In genomic region chr19:9924034-9924768, GRCm38 (mm10) we compare ENCODE assay signal across 19 mouse cellular contexts. TPM values are rescaled to one million over a fixed set of nuclear protein-coding genes. Genes with fewer than 3 reads are reported as not detected.
DNase-seq lines count a peak whose midpoint lies in the region; ATAC-seq and TF ChIP-seq lines count a peak whose summit lies in the region.
"Had no signal": no experiment of that assay in that cellular context is flagged by ENCODE, and none has a peak within 500 bp of the region (broad histone marks: within the 10 kb centered on the region; RNA-seq: fewer than 3 reads in every experiment).

No protein-coding gene starts in this region.

- WGBS in lung, postnatal 0 days = 44% methylated on average over 13 of the region's 13 CpGs
- 50% methylated on average over 13 of the region's 13 CpGs for whole genome bisulfite sequencing in liver, postnatal 0 days (ENCODE audit: insufficient replicate concordance)

- H3K27me3 ChIP-seq in lung, postnatal 0 days (replicated peaks; ENCODE audit: insufficient read depth, low read length) = no peaks in the 10 kb centered on the region
- H3K27me3 ChIP-seq in liver, postnatal 0 days (ENCODE audit: insufficient read depth, low read length) = no peaks in the 10 kb centered on the region
- H3K27me3 ChIP-seq: embryonic facial prominence, embryonic 13.5 days; limb, embryonic 15.5 days; midbrain, embryonic 15.5 days had no signal

- peak; percentile 73 for DNase-seq in heart, adult 11 months
- no peak for DNase-seq in heart, postnatal 4 days
- peak; percentile 10 for DNase-seq in lung, postnatal 0 days (ENCODE audit: low spot score)
- DNase-seq in lung, postnatal 25 days (ENCODE audit: low spot score) = no peak
- DNase-seq in liver, postnatal 0 days = no peak
- no peak for DNase-seq in urinary bladder, postnatal 14 days (ENCODE audit: low spot score)
- no peak for DNase-seq in spleen, postnatal 4 days (ENCODE audit: low spot score in 2 of 2)
- no peak for DNase-seq in kidney, postnatal 4 days
- DNase-seq: adrenal gland, adult 8-10 months; cerebellum, adult 2 months; gastrocnemius, postnatal 14 days; retina, postnatal 1 day; right cerebral cortex, postnatal 4 days; thymus, postnatal 25 days had no signal

- TF ChIP-seq EP300 in lung, postnatal 0 days (IDR thresholded peaks at IDR 0.05) = no peak
- no peak for TF ChIP-seq EP300 in liver, postnatal 0 days (IDR thresholded peaks at IDR 0.05; ENCODE audit: low read depth)

- H3K4me3 ChIP-seq in lung, postnatal 0 days (ENCODE audit: low read depth, low read length) = no peak overlapping the region
- H3K4me3 ChIP-seq in liver, postnatal 0 days (ENCODE audit: low read depth, low read length) = no peak overlapping the region
- H3K4me3 ChIP-seq: embryonic facial prominence, embryonic 13.5 days; limb, embryonic 15.5 days; midbrain, embryonic 15.5 days had no signal

- H3K9ac ChIP-seq in lung, postnatal 0 days (replicated peaks; ENCODE audit: low read depth) = no peak overlapping the region
- H3K9ac ChIP-seq in liver, postnatal 0 days (replicated peaks) = peak overlapping the region; percentile 30; the same call in 1 of the 2 replicates
- H3K9ac ChIP-seq: embryonic facial prominence, embryonic 13.5 days; limb, embryonic 15.5 days; midbrain, embryonic 15.5 days had no signal

- no peaks in the 10 kb centered on the region for H3K4me1 ChIP-seq in lung, postnatal 0 days (ENCODE audit: insufficient read depth, low read depth, low read length)
- H3K4me1 ChIP-seq in liver, postnatal 0 days (ENCODE audit: insufficient read depth) = peaks cover 13% of the 10 kb centered on the region

- peak; percentile 16; the same call in 1 of the 2 replicates for ATAC-seq in lung, postnatal 0 days
- ATAC-seq in liver, postnatal 0 days = peak; percentile 38
- ATAC-seq: inflammation-experienced regulatory T-cells, adult 6 months; midbrain, embryonic 15.5 days had no signal

- no peak overlapping the region for H3K27ac ChIP-seq in lung, postnatal 0 days (ENCODE audit: low read length)
- H3K27ac ChIP-seq in liver, postnatal 0 days (ENCODE audit: low read depth) = peak overlapping the region; percentile 18; the same call in 1 of the 2 replicates
- H3K27ac ChIP-seq: embryonic facial prominence, embryonic 13.5 days; limb, embryonic 15.5 days; macrophage; midbrain, embryonic 15.5 days had no signal

- H3K4me2 ChIP-seq in lung, postnatal 0 days (replicated peaks; ENCODE audit: low read depth, low read length) = no peak overlapping the region
- H3K4me2 ChIP-seq in liver, postnatal 0 days (ENCODE audit: low read depth, low read length) = peak overlapping the region; percentile 55
- H3K4me2 ChIP-seq: embryonic facial prominence, embryonic 13.5 days; limb, embryonic 15.5 days; midbrain, embryonic 15.5 days had no signal

- no peak for TF ChIP-seq CTCF in lung, postnatal 0 days (IDR thresholded peaks at IDR 0.05)
- no peak for TF ChIP-seq CTCF in liver, postnatal 0 days (IDR thresholded peaks at IDR 0.05; ENCODE audit: low read depth)

- H3K9me3 ChIP-seq in lung, postnatal 0 days (ENCODE audit: low read length) = no peaks in the 10 kb centered on the region
- H3K9me3 ChIP-seq in liver, postnatal 0 days (ENCODE audit: low read length) = no peaks in the 10 kb centered on the region
- H3K9me3 ChIP-seq: embryonic facial prominence, embryonic 13.5 days; limb, embryonic 15.5 days; midbrain, embryonic 15.5 days had no signal

- no peaks in the 10 kb centered on the region for H3K36me3 ChIP-seq in lung, postnatal 0 days (ENCODE audit: insufficient read depth, low read length)
- H3K36me3 ChIP-seq in liver, postnatal 0 days (replicated peaks; ENCODE audit: insufficient read depth, low read length) = no peaks in the 10 kb centered on the region
- H3K36me3 ChIP-seq: embryonic facial prominence, embryonic 13.5 days; limb, embryonic 15.5 days; midbrain, embryonic 15.5 days had no signal

RNA-seq across cellular contexts. Expression of gene Incenp, which starts 24.9 kb away (rescaled TPM):
- total RNA-seq in heart, postnatal 4 days (2021) = 10 to 100 TPM; 66.8 to 68.2 TPM
- 9.9 and 12.8 TPM in 2 replicates for polyA plus RNA-seq in lung, postnatal 0 days (2015; fragmentation: Nextera tagmentation; extraction: Ambion mirVana)
- 39.9 and 43.4 TPM in 2 replicates for polyA plus RNA-seq in liver, postnatal 0 days (2015; fragmentation: Nextera tagmentation; extraction: Ambion mirVana)

RNA-seq across cellular contexts. Expression of gene Fth1, which starts 56.2 kb away (rescaled TPM):
- 1,000 to 10,000 TPM; 1,376 to 1,487 TPM for total RNA-seq in heart, postnatal 4 days (2021)
- 3,752 and 3,783 TPM in 2 replicates for polyA plus RNA-seq in lung, postnatal 0 days (2015; fragmentation: Nextera tagmentation; extraction: Ambion mirVana)
- polyA plus RNA-seq in liver, postnatal 0 days (2015; fragmentation: Nextera tagmentation; extraction: Ambion mirVana) = 4,793 and 5,083 TPM in 2 replicates

Comparison
In these comparisons a context has a peak if more than half of its experiments do, and no peak if none do; other contexts are left out.
1. DNase-seq: peak in heart, adult 11 months (single experiment) and lung, postnatal 0 days (single experiment); none in heart, postnatal 4 days (single experiment), lung, postnatal 25 days (single experiment), liver, postnatal 0 days (single experiment), urinary bladder, postnatal 14 days (single experiment), spleen, postnatal 4 days (0 of 2) and kidney, postnatal 4 days (0 of 2).